Mouse (Mus musculus) cortical plate, adult 2 months (tissue): ENCODE measurements around the gene Akna.

ENCODE experiments used
- CTCF ChIP-seq: fragments of 200-500 bp; IDR thresholded peaks from 2 replicates; pipeline ENCODE4 v1.5.1; 2011; ENCODE audit warnings: mild to moderate bottlenecking, control low read depth, low read length; ENCODE audit not compliant: insufficient read depth; ENCODE audit errors: extremely low read depth
- POLR2A ChIP-seq: fragments of 200-500 bp; IDR thresholded peaks from 2 replicates; pipeline ENCODE4 v1.6.1; 2011; ENCODE audit warnings: mild to moderate bottlenecking, low read length, control low read depth; ENCODE audit not compliant: insufficient read depth; ENCODE audit errors: extremely low read depth

- TF ChIP-seq POLR2A: no peak
- TF ChIP-seq CTCF: no peak
These were observed 20.1 kb upstream of the Akna start for GRCm38 (mm10) chr4:63423231-63423630.
